Mouse (Mus musculus) MEL (cell line): ENCODE data around the gene Brd1. TPM values are rescaled to one million over a fixed set of nuclear protein-coding genes. Genes with fewer than 3 reads are reported as not detected.

ENCODE experiments used
- DNase-seq: peaks from one replicate; pipeline ENCODE4 v3.0.0; 2011; ENCODE audit warnings: low read depth, low spot score
- H3K27ac ChIP-seq: 2 replicates; pipeline ENCODE4 v1.5.1; 2012; ENCODE audit warnings: low read depth, mild to moderate bottlenecking, control low read depth, low read length, moderate library complexity; ENCODE audit not compliant: control insufficient read depth
- H3K27me3 ChIP-seq, 2 experiments: fragments of 150-350 bp in 1 of 2; sonication (generic) in 1 of 2; 2 replicates each; pipeline ENCODE4 v1.6.1; 2012; ENCODE audit warnings: low read length in 2 of 2, mild to moderate bottlenecking in 2 of 2, improper control_type of control experiment in 1 of 2, moderate library complexity in 1 of 2; ENCODE audit not compliant: insufficient read depth in 2 of 2, control insufficient read depth in 1 of 2
- H3K36me3 ChIP-seq, 2 experiments: 2 replicates each; pipeline ENCODE4 v1.6.1; 2012 to 2014; ENCODE audit warnings: low read length in 2 of 2, improper control_type of control experiment in 1 of 2, inconsistent platforms in 1 of 2, mild to moderate bottlenecking in 1 of 2; ENCODE audit not compliant: insufficient read depth in 2 of 2, control insufficient read depth in 1 of 2
- H3K4me1 ChIP-seq, 2 experiments: fragments of 150-350 bp in 1 of 2; sonication (generic) in 1 of 2; 2 replicates each; pipeline ENCODE4 v1.6.1; 2012; ENCODE audit warnings: low read length in 2 of 2, improper control_type of control experiment in 1 of 2, mild to moderate bottlenecking in 1 of 2; ENCODE audit not compliant: insufficient read depth in 2 of 2, control insufficient read depth in 1 of 2
- H3K4me3 ChIP-seq, 2 experiments: fragments of 150-350 bp in 1 of 2; sonication (generic) in 1 of 2; 2 replicates each; pipeline ENCODE4 v1.5.1; 2012; ENCODE audit warnings: low read depth in 2 of 2, low read length in 2 of 2, mild to moderate bottlenecking in 2 of 2, moderate library complexity in 2 of 2, control low read depth in 1 of 2, improper control_type of control experiment in 1 of 2; ENCODE audit not compliant: control insufficient read depth in 1 of 2, insufficient read depth in 1 of 2
- H3K79me2 ChIP-seq: 2 replicates; pipeline ENCODE4 v1.6.1; 2012; ENCODE audit warnings: mild to moderate bottlenecking, low read length, moderate library complexity; ENCODE audit not compliant: control insufficient read depth, poor library complexity, insufficient read depth
- H3K9ac ChIP-seq: 2 replicates; pipeline ENCODE4 v1.6.1; 2012; ENCODE audit warnings: low read depth, mild to moderate bottlenecking, control low read depth, low read length, moderate library complexity; ENCODE audit not compliant: control insufficient read depth, poor library complexity, severe bottlenecking
- H3K9me3 ChIP-seq: fragments of 150-350 bp; sonication (generic); replicated peaks from 2 replicates; pipeline ENCODE4 v1.6.1; 2012; ENCODE audit warnings: mild to moderate bottlenecking, low read length, improper control_type of control experiment, moderate library complexity; ENCODE audit not compliant: insufficient read depth
- BHLHE40 ChIP-seq: IDR thresholded peaks from 2 replicates; pipeline ENCODE4 v1.6.1; 2012; ENCODE audit warnings: low read depth, mild to moderate bottlenecking, inconsistent platforms, low read length, improper control_type of control experiment, borderline replicate concordance
- CHD1 ChIP-seq: IDR thresholded peaks from 2 replicates; pipeline ENCODE4 v1.6.1; 2012; ENCODE audit warnings: low read depth, mild to moderate bottlenecking, inconsistent platforms, low read length, improper control_type of control experiment
- CHD2 ChIP-seq: IDR thresholded peaks from 2 replicates; pipeline ENCODE4 v1.6.1; 2011; ENCODE audit warnings: low read length, improper control_type of control experiment
- EP300 ChIP-seq, 2 experiments: IDR thresholded peaks; 2 replicates each; pipeline ENCODE4 v1.6.1; 2011; ENCODE audit warnings: improper control_type of control experiment in 2 of 2, low read length in 2 of 2, low read depth in 1 of 2, mild to moderate bottlenecking in 1 of 2
- ETS1 ChIP-seq: IDR thresholded peaks from 2 replicates; pipeline ENCODE4 v1.6.1; 2012; ENCODE audit warnings: low read depth, mild to moderate bottlenecking, inconsistent platforms, low read length, improper control_type of control experiment, moderate library complexity
- GABPA ChIP-seq: IDR thresholded peaks from 2 replicates; pipeline ENCODE4 v1.6.1; 2012; ENCODE audit warnings: low read depth, mild to moderate bottlenecking, inconsistent platforms, low read length, improper control_type of control experiment, moderate library complexity
- GATA1 ChIP-seq: IDR thresholded peaks from 2 replicates; pipeline ENCODE4 v1.6.1; 2011; ENCODE audit warnings: low read depth, low read length, improper control_type of control experiment
- HCFC1 ChIP-seq: IDR thresholded peaks from 2 replicates; pipeline ENCODE4 v1.6.1; 2012; ENCODE audit warnings: low read depth, mild to moderate bottlenecking, inconsistent platforms, low read length, improper control_type of control experiment, moderate library complexity
- MAFK ChIP-seq: IDR thresholded peaks from 2 replicates; pipeline ENCODE4 v1.6.1; 2011; ENCODE audit warnings: low read depth, mild to moderate bottlenecking, low read length, improper control_type of control experiment, borderline replicate concordance
- MAZ ChIP-seq: IDR thresholded peaks from 2 replicates; pipeline ENCODE4 v1.6.1; 2012; ENCODE audit warnings: low read depth, mild to moderate bottlenecking, inconsistent platforms, low read length, improper control_type of control experiment
- MEF2A ChIP-seq: IDR thresholded peaks from 2 replicates; pipeline ENCODE4 v1.6.1; 2014; ENCODE audit warnings: low read depth, mild to moderate bottlenecking, inconsistent platforms, low read length, improper control_type of control experiment; ENCODE audit not compliant: poor library complexity, insufficient replicate concordance, severe bottlenecking; ENCODE audit errors: extremely low read depth
- MXI1 ChIP-seq: IDR thresholded peaks from 2 replicates; pipeline ENCODE4 v1.6.1; 2011; ENCODE audit warnings: mild to moderate bottlenecking, low read depth, low read length, improper control_type of control experiment
- MYC ChIP-seq: IDR thresholded peaks from 2 replicates; pipeline ENCODE4 v1.6.1; 2011; ENCODE audit warnings: low read depth, mild to moderate bottlenecking, low read length, improper control_type of control experiment, moderate library complexity
- NRF1 ChIP-seq: IDR thresholded peaks from 2 replicates; pipeline ENCODE4 v1.6.1; 2014; ENCODE audit warnings: low read depth, mild to moderate bottlenecking, inconsistent platforms, low read length, improper control_type of control experiment, moderate library complexity; ENCODE audit not compliant: poor library complexity, insufficient read depth, severe bottlenecking
- POLR2A ChIP-seq, 2 experiments: IDR thresholded peaks; 2 replicates each; pipeline ENCODE4 v1.6.1; 2011 to 2012; ENCODE audit warnings: low read length in 2 of 2, mild to moderate bottlenecking in 2 of 2, control low read depth in 1 of 2, improper control_type of control experiment in 1 of 2, low read depth in 1 of 2, moderate library complexity in 1 of 2; ENCODE audit not compliant: control insufficient read depth in 1 of 2, insufficient read depth in 1 of 2, poor library complexity in 1 of 2
- POLR2AphosphoS2 ChIP-seq: IDR thresholded peaks from 2 replicates; pipeline ENCODE4 v1.6.1; 2011; ENCODE audit warnings: low read length, improper control_type of control experiment
- POLR2AphosphoS5 ChIP-seq: IDR thresholded peaks from 2 replicates; pipeline ENCODE4 v1.6.1; 2012; ENCODE audit warnings: low read depth, borderline replicate concordance, mild to moderate bottlenecking, inconsistent platforms, low read length, moderate library complexity, mixed read lengths
- RAD21 ChIP-seq: IDR thresholded peaks from 2 replicates; pipeline ENCODE4 v1.6.1; 2011; ENCODE audit warnings: mild to moderate bottlenecking, low read depth, low read length, improper control_type of control experiment
- UBTF ChIP-seq: IDR thresholded peaks from 2 replicates; pipeline ENCODE4 v1.6.1; 2012; ENCODE audit warnings: low read depth, mild to moderate bottlenecking, inconsistent platforms, low read length, improper control_type of control experiment, moderate library complexity, borderline replicate concordance; ENCODE audit not compliant: insufficient read depth
- USF2 ChIP-seq, 2 experiments: IDR thresholded peaks; 2 replicates each; pipeline ENCODE4 v1.6.1; 2011 to 2012; ENCODE audit warnings: improper control_type of control experiment in 2 of 2, low read length in 2 of 2, borderline replicate concordance in 1 of 2, inconsistent platforms in 1 of 2, low read depth in 1 of 2, mild to moderate bottlenecking in 1 of 2; ENCODE audit not compliant: insufficient read depth in 1 of 2
- ZC3H11A ChIP-seq: IDR thresholded peaks from 2 replicates; pipeline ENCODE4 v1.6.1; 2012; ENCODE audit warnings: low read depth, mild to moderate bottlenecking, inconsistent platforms, low read length, improper control_type of control experiment
- ZKSCAN1 ChIP-seq: IDR thresholded peaks from 2 replicates; pipeline ENCODE4 v1.6.1; 2012; ENCODE audit warnings: low read depth, mild to moderate bottlenecking, inconsistent platforms, low read length, improper control_type of control experiment, moderate library complexity
- polyA plus RNA-seq, 2 experiments: library from polyadenylated mRNA; stranded (reverse) in 1 of 2; unstranded in 1 of 2; fragments of >175 nt in 1 of 2; fragments of >200 nt in 1 of 2; gene quantifications; 2 replicates each; pipeline versions ENCODE4 v1.2.1 to v1.2.4; 2012; ENCODE audit warnings: low replicate concordance in 2 of 2, low read depth in 1 of 2; ENCODE audit not compliant: insufficient read length in 2 of 2, insufficient read depth in 1 of 2, missing spikeins in 1 of 2
- total RNA-seq: library from RNA; depleted of rRNA; stranded (reverse); fragments of 300-350 nt; gene quantifications from 2 replicates; pipeline ENCODE4 v1.2.3, GENCODE M21; 2012

Gene Brd1
- total and polyA plus RNA-seq, 3 experiments = 33.7 to 72.7 (median 43.1) TPM

DNA sequence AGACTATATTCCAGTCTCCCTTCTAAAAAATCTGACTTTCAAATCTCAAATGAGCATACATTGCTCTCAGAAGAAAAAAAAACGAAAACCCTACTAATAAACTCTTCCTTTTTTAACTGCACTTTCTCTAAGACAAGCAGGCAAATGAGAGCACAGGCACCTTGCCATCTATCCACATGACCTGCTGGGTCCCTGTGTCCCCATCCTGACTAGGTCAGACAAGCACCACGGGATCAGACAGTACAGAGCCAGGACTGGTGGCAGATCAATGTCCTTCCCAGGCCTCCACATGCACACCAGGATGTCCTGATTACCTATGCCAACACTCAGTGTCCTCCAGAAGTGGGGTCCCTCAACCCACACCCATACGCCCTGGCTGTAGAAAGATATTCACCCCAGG lies 72.4 kb downstream of the Brd1 start:
- Histone ChIP-seq H3K79me2 (no peaks in the 10 kb centered on the region), H3K4me3 (no peak overlapping the region), H3K27ac (no peak overlapping the region), H3K36me3 (no peaks in the 10 kb centered on the region), H3K27me3 (no peaks in the 10 kb centered on the region), H3K9me3 (no peaks in the 10 kb centered on the region), H3K9ac (no peak overlapping the region), H3K4me1 (no peaks in the 10 kb centered on the region)
- TF ChIP-seq ETS1 (no peak), EP300 (IDR thresholded peaks at IDR 0.05; ENCODE audit: low read depth in 1 of 2, low read length in 2 of 2) (no peak), MAFK (no peak), MEF2A (no peak), POLR2AphosphoS5 (no peak), ZC3H11A (no peak), NRF1 (no peak), GATA1 (no peak)
- no peak for DNase-seq

DNA sequence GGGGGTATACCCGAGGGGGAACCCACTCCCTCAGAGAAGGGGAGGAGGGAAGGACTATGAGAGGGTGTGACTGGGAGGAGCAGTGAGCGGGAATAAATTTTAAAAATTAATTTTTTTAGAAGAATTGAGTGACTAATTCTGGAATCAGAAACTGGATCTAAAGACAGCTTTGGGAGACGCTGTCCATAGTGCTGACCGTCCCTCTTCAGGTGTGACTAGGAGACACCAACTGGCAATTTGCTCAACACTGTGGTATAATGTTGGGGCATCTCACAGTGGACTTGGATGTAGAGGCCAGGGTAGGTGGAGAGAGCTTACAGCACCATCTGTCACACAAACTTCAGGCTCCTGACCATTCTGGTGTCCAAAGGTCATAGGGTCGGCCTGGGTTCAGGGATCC lies 82.0 kb downstream of the Brd1 start:
- H3K27me3 ChIP-seq = no peaks in the 10 kb centered on the region
- H3K36me3 ChIP-seq = no peaks in the 10 kb centered on the region
- no peak overlapping the region for H3K4me3 ChIP-seq
- H3K9ac ChIP-seq = no peak overlapping the region
- TF ChIP-seq HCFC1 (no peak), MAZ (no peak), MXI1 (no peak), POLR2AphosphoS2 (no peak), GABPA (no peak), EP300 (IDR thresholded peaks at IDR 0.05; ENCODE audit: low read depth in 1 of 2, low read length in 2 of 2) (no peak), ZKSCAN1 (no peak), USF2 (IDR thresholded peaks at IDR 0.05; ENCODE audit: borderline replicate concordance in 1 of 2, insufficient read depth in 1 of 2, low read depth in 1 of 2, low read length in 2 of 2) (no peak), RAD21 (no peak), CHD1 (no peak), UBTF (no peak), CHD2 (no peak), ETS1 (no peak), MYC (no peak), BHLHE40 (no peak), POLR2A (IDR thresholded peaks at IDR 0.05; ENCODE audit: control insufficient read depth in 1 of 2, insufficient read depth in 1 of 2, low read depth in 1 of 2, low read length in 2 of 2, poor library complexity in 1 of 2) (no peak)
- H3K9me3 ChIP-seq = no peaks in the 10 kb centered on the region
- peak; percentile 41 for DNase-seq
- no peak overlapping the region for H3K27ac ChIP-seq
- no peaks in the 10 kb centered on the region for H3K4me1 ChIP-seq
- no peaks in the 10 kb centered on the region for H3K79me2 ChIP-seq
